Mouse (Mus musculus) liver (tissue): ENCODE data around the gene Robo1.

ENCODE experiments used
- DNase-seq: peaks from one replicate; pipeline ENCODE4 v3.0.0-alpha.2; 2020; ENCODE audit warnings: mixed read lengths

The Robo1 gene

GRCm38 (mm10) chr16:72610661-72611112, 302.6 kb downstream of the Robo1 start:
- DNase-seq, result no peak

GRCm38 (mm10) chr16:72614898-72615297, 306.8 kb downstream of the Robo1 start:
- DNase-seq, result no peak

- no peak for DNase-seq
Observed at GRCm38 (mm10) chr16:72615360-72615759, 307.3 kb downstream of the Robo1 start.

GRCm38 (mm10) chr16:72622371-72622770, 314.3 kb downstream of the Robo1 start:
- no peak for DNase-seq

- DNase-seq, result no peak
Observed at GRCm38 (mm10) chr16:72622868-72623267, 314.8 kb downstream of the Robo1 start.

GRCm38 (mm10) chr16:72633846-72634245, 325.7 kb downstream of the Robo1 start:
- DNase-seq, result no peak

GRCm38 (mm10) chr16:72639332-72639940, 331.3 kb downstream of the Robo1 start:
- DNase-seq, result no peak

GRCm38 (mm10) chr16:72640932-72641811, 333.1 kb downstream of the Robo1 start:
- no peak for DNase-seq

GRCm38 (mm10) chr16:72645890-72646289, 337.8 kb downstream of the Robo1 start:
- DNase-seq, result no peak

- peak; percentile 12 for DNase-seq
Observed at GRCm38 (mm10) chr16:72649314-72649713, 341.2 kb downstream of the Robo1 start.

GRCm38 (mm10) chr16:72655411-72655810, 347.3 kb downstream of the Robo1 start:
- no peak for DNase-seq

- peak; percentile 67 for DNase-seq
Observed at GRCm38 (mm10) chr16:72662837-72663350, 354.8 kb downstream of the Robo1 start.

- peak; percentile 33 for DNase-seq
Observed at GRCm38 (mm10) chr16:72663351-72664232, 355.5 kb downstream of the Robo1 start.

GRCm38 (mm10) chr16:72664233-72664613, 356.1 kb downstream of the Robo1 start:
- DNase-seq, result no peak

GRCm38 (mm10) chr16:72664806-72665205, 356.7 kb downstream of the Robo1 start:
- no peak for DNase-seq

- DNase-seq, result no peak
Observed at GRCm38 (mm10) chr16:72665454-72665853, 357.3 kb downstream of the Robo1 start.

- no peak for DNase-seq
Observed at GRCm38 (mm10) chr16:72670240-72671038, 362.3 kb downstream of the Robo1 start.

GRCm38 (mm10) chr16:72677234-72677633, 369.1 kb downstream of the Robo1 start:
- DNase-seq, result no peak

- no peak for DNase-seq
Observed at GRCm38 (mm10) chr16:72678450-72678849, 370.3 kb downstream of the Robo1 start.

- DNase-seq, result no peak
Observed at GRCm38 (mm10) chr16:72678947-72679558, 370.9 kb downstream of the Robo1 start.
